Mouse (Mus musculus) embryonic fibroblast, embryonic 13.5 days (primary cell): ENCODE results near the gene Nol3.

Experiments used
- CTCF ChIP-seq: IDR thresholded peaks from 2 replicates; pipeline ENCODE4 v1.5.1; 2011; ENCODE audit warnings: mild to moderate bottlenecking, control low read depth, low read length, moderate library complexity, borderline replicate concordance; ENCODE audit not compliant: insufficient read depth
- POLR2A ChIP-seq: IDR thresholded peaks from 2 replicates; pipeline ENCODE4 v1.6.1; 2011; ENCODE audit warnings: low read depth, mild to moderate bottlenecking, control low read depth, low read length, moderate library complexity

DNA sequence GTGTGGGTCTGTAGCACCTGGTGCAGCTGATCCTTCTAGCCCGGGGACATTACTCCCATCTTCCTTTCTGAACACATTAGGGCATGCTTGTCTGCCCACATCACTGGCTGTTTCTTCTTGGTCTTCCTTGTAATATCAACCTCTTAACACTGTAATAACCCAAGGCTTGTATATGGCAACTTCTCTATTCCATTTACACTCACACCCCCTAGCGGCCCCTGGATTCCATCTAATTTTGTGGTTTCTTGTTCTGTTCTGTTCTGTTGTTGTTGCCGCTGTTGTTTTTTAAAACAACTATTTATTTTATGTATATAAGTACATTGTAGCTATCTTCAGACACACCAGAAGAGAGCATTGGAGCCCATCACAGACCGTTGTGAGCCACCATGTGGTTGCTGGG lies 11.0 kb downstream of the Nol3 start:
- TF ChIP-seq CTCF (no peak), POLR2A (no peak)
